Mouse (Mus musculus): Measurements from ENCODE around the gene Saxo1. TPM values are rescaled to one million over a fixed set of nuclear protein-coding genes. Genes with fewer than 3 reads are reported as not detected.

Saxo1 gene
- polyA plus RNA-seq, 1 experiment from 2014 or later = not detected

GRCm38 (mm10) chr4:86519953-86520352, 38.2 kb downstream of the Saxo1 start:
- 84% methylated on average over 6 of the region's 6 CpGs for WGBS
- Histone ChIP-seq H3K36me3 (no peaks in the 10 kb centered on the region), H3K27me3 (ENCODE audit: low read depth, poor library complexity, severe bottlenecking) (no peaks in the 10 kb centered on the region), H3K9me3 (replicated peaks) (no peaks in the 10 kb centered on the region), H3K4me3 (no peak overlapping the region), H3K4me1 (no peaks in the 10 kb centered on the region), H3K27ac (replicated peaks) (no peak overlapping the region)
- DNase-seq (ENCODE audit: low spot score) = no peak

- no peak overlapping the region for H3K4me3 ChIP-seq
- H3K27me3 ChIP-seq (ENCODE audit: low read depth, poor library complexity, severe bottlenecking) = no peaks in the 10 kb centered on the region
- DNase-seq (ENCODE audit: low spot score) = no peak
- no peaks in the 10 kb centered on the region for H3K4me1 ChIP-seq
- no peaks in the 10 kb centered on the region for H3K9me3 ChIP-seq (replicated peaks)
- H3K27ac ChIP-seq (replicated peaks) = no peak overlapping the region
- 87% methylated on average over 6 of the region's 6 CpGs for WGBS
- H3K36me3 ChIP-seq = no peaks in the 10 kb centered on the region
Observed at GRCm38 (mm10) chr4:86504656-86505055, 53.5 kb downstream of the Saxo1 start.

DNA sequence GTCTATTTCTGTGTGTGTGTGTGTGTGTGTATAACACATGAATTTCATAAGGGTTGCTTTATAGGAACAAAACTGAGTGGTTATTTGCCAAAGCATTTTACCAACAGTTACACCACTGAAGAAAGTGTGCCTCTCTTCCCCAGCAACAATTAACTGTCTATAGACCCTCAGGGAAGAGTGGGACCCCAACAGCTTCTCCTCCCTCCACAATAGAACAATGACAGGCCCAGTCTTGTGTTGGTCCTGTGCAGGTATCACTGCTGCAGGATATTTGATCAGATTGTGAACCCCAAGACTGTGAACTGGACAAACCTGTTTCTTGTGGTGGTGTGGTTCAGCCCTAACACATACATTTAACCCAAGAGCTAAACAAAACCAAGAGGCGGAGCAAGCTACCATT, 58.6 kb downstream of the Saxo1 start:
- no peaks in the 10 kb centered on the region for H3K27me3 ChIP-seq (ENCODE audit: low read depth, poor library complexity, severe bottlenecking)
- 97% methylated on average over 1 of the region's 1 CpGs for WGBS
- no peak overlapping the region for H3K27ac ChIP-seq (replicated peaks)
- H3K36me3 ChIP-seq = no peaks in the 10 kb centered on the region
- DNase-seq (ENCODE audit: low spot score) = no peak
- no peaks in the 10 kb centered on the region for H3K4me1 ChIP-seq
- no peak overlapping the region for H3K4me3 ChIP-seq
- H3K9me3 ChIP-seq (replicated peaks) = no peaks in the 10 kb centered on the region

DNA sequence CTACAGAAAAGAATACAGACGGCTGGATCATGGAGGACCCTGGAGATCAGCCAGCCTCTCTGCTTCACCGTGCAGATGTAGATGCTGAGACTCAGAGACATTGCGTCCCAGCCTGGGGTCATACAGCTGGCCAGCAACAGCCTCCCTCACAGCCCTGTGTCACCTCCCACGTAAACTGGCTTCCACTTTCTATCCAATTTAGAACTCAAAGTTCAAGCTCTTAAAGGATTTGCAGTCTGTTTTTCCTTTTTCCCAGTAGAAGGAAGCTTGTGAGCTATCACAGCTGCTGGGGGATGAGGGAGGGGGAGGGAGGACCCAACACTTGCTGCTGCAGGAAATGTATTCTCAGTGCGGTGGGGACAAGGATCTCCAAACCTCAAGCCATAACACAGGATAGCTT, 59.4 kb downstream of the Saxo1 start:
- no peaks in the 10 kb centered on the region for H3K27me3 ChIP-seq (ENCODE audit: low read depth, poor library complexity, severe bottlenecking)

GRCm38 (mm10) chr4:86489128-86489527, 69.0 kb downstream of the Saxo1 start:
- no peak overlapping the region for H3K27ac ChIP-seq (replicated peaks)
- WGBS = 84% methylated on average over 5 of the region's 5 CpGs
- no peak for DNase-seq (ENCODE audit: low spot score)
- no peaks in the 10 kb centered on the region for H3K36me3 ChIP-seq
- no peaks in the 10 kb centered on the region for H3K4me1 ChIP-seq
- no peaks in the 10 kb centered on the region for H3K27me3 ChIP-seq (ENCODE audit: low read depth, poor library complexity, severe bottlenecking)
- H3K9me3 ChIP-seq (replicated peaks) = no peaks in the 10 kb centered on the region
- no peak overlapping the region for H3K4me3 ChIP-seq

More for the DNA sequence above, 59.4 kb downstream of the Saxo1 start:
- no peaks in the 10 kb centered on the region for H3K9me3 ChIP-seq (replicated peaks)
- DNase-seq (ENCODE audit: low spot score) = no peak
- H3K36me3 ChIP-seq = no peaks in the 10 kb centered on the region
- WGBS = 79% methylated on average over 5 of the region's 5 CpGs
- H3K27ac ChIP-seq (replicated peaks) = no peak overlapping the region
- no peak overlapping the region for H3K4me3 ChIP-seq
- no peaks in the 10 kb centered on the region for H3K4me1 ChIP-seq

- no peaks in the 10 kb centered on the region for H3K9me3 ChIP-seq (replicated peaks)
- no peak overlapping the region for H3K4me3 ChIP-seq
- no peaks in the 10 kb centered on the region for H3K27me3 ChIP-seq (ENCODE audit: low read depth, poor library complexity, severe bottlenecking)
- no peaks in the 10 kb centered on the region for H3K4me1 ChIP-seq
- DNase-seq (ENCODE audit: low spot score) = no peak
- WGBS = 91% methylated on average over 2 of the region's 2 CpGs
- H3K27ac ChIP-seq (replicated peaks) = no peak overlapping the region
- H3K36me3 ChIP-seq = no peaks in the 10 kb centered on the region
Observed at GRCm38 (mm10) chr4:86486901-86487300, 71.2 kb downstream of the Saxo1 start.

DNA sequence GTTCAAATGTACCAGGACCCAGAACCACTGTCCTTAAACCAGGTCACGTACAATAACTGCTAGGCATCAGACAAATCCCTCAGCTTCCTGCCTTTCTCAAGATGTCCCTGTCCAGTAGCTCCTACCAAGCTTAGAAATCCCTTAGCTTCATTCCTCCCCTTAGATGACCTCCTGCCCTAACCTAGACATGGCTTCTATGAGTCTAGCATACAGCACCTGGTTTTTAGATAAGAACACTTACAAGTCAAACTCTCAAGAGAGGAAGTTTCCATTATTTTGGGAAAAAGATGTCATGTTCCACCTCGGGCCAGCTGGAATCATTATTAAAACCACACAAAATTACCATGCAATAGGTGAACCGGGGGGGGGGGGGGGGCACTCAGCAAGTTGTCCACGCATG, 71.6 kb downstream of the Saxo1 start:
- Histone ChIP-seq H3K4me3 (no peak overlapping the region), H3K36me3 (no peaks in the 10 kb centered on the region), H3K27me3 (ENCODE audit: low read depth, poor library complexity, severe bottlenecking) (no peaks in the 10 kb centered on the region), H3K9me3 (replicated peaks) (no peaks in the 10 kb centered on the region), H3K4me1 (no peaks in the 10 kb centered on the region), H3K27ac (replicated peaks) (no peak overlapping the region)
- DNase-seq (ENCODE audit: low spot score) = no peak
- WGBS = 93% methylated on average over 4 of the region's 4 CpGs

- DNase-seq (ENCODE audit: low spot score) = no peak
Observed at GRCm38 (mm10) chr4:86485052-86485451, 73.1 kb downstream of the Saxo1 start.

DNA sequence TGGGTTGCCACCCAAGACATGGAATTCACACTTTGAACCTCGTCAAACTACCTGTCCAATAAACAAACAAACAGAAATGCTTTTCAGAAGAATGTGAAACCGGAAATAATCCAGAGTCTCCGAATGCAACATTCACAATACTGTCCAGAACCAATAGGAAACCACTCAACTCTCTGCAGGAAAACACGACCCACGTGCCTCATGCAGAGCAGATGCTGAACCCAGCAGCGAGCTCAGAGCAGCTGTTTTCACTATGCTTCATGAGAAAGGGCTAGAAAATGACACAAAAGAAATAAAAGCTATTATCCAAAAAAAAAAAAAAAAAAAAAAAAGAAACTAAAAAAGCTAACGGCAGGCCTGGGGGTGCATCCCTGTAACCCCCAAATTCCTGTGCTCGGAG, 74.4 kb downstream of the Saxo1 start:
- Histone ChIP-seq H3K27me3 (ENCODE audit: low read depth, poor library complexity, severe bottlenecking) (no peaks in the 10 kb centered on the region), H3K27ac (replicated peaks) (no peak overlapping the region), H3K36me3 (no peaks in the 10 kb centered on the region), H3K4me1 (no peaks in the 10 kb centered on the region), H3K4me3 (no peak overlapping the region), H3K9me3 (replicated peaks) (no peaks in the 10 kb centered on the region)
- no peak for DNase-seq (ENCODE audit: low spot score)
- WGBS = 71% methylated on average over 8 of the region's 8 CpGs

More at GRCm38 (mm10) chr4:86485052-86485451, 73.1 kb downstream of the Saxo1 start:
- Histone ChIP-seq H3K27me3 (ENCODE audit: low read depth, poor library complexity, severe bottlenecking) (no peaks in the 10 kb centered on the region), H3K27ac (replicated peaks) (no peak overlapping the region), H3K4me3 (no peak overlapping the region), H3K36me3 (no peaks in the 10 kb centered on the region), H3K4me1 (no peaks in the 10 kb centered on the region), H3K9me3 (replicated peaks) (no peaks in the 10 kb centered on the region)
- WGBS = 87% methylated on average over 6 of the region's 6 CpGs

- no peak overlapping the region for H3K4me3 ChIP-seq
- no peaks in the 10 kb centered on the region for H3K27me3 ChIP-seq (ENCODE audit: low read depth, poor library complexity, severe bottlenecking)
- no peak overlapping the region for H3K27ac ChIP-seq (replicated peaks)
- WGBS = 92% methylated on average over 6 of the region's 6 CpGs
- H3K36me3 ChIP-seq = no peaks in the 10 kb centered on the region
- H3K9me3 ChIP-seq (replicated peaks) = no peaks in the 10 kb centered on the region
- H3K4me1 ChIP-seq = no peaks in the 10 kb centered on the region
- DNase-seq (ENCODE audit: low spot score) = no peak
Observed at GRCm38 (mm10) chr4:86483013-86483615, 75.0 kb downstream of the Saxo1 start.

DNA sequence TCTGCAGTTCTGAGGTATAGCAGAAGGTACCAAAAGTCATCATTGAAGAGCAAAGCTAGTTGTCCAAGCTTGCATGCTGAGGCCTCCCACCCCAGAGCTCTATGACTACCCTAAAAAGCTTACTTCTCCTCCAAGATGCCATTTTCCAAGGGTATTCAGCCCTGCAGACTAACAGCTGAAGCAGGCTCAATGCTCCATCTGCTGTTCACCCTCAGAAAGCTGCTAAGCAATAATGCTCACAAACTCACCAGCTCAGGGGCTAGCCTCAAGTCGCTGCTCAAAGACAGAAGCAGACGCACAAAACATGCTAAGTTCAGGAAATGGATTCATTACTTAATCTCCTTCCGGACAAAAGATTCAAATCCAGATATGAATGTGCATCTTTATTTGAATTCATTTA, 77.2 kb downstream of the Saxo1 start:
- no peaks in the 10 kb centered on the region for H3K27me3 ChIP-seq (ENCODE audit: low read depth, poor library complexity, severe bottlenecking)
- WGBS = 90% methylated on average over 3 of the region's 3 CpGs
- H3K27ac ChIP-seq (replicated peaks) = no peak overlapping the region
- H3K36me3 ChIP-seq = no peaks in the 10 kb centered on the region
- H3K4me1 ChIP-seq = no peaks in the 10 kb centered on the region
- H3K9me3 ChIP-seq (replicated peaks) = no peaks in the 10 kb centered on the region
- no peak for DNase-seq (ENCODE audit: low spot score)
- no peak overlapping the region for H3K4me3 ChIP-seq

- Histone ChIP-seq H3K27ac (replicated peaks) (no peak overlapping the region), H3K4me1 (no peaks in the 10 kb centered on the region), H3K9me3 (replicated peaks) (no peaks in the 10 kb centered on the region), H3K4me3 (no peak overlapping the region), H3K27me3 (ENCODE audit: low read depth, poor library complexity, severe bottlenecking) (no peaks in the 10 kb centered on the region), H3K36me3 (no peaks in the 10 kb centered on the region)
- WGBS = 91% methylated on average over 5 of the region's 5 CpGs
- DNase-seq (ENCODE audit: low spot score) = no peak
Observed at GRCm38 (mm10) chr4:86464808-86465207, 93.3 kb downstream of the Saxo1 start.

- no peaks in the 10 kb centered on the region for H3K9me3 ChIP-seq (replicated peaks)
- no peak overlapping the region for H3K27ac ChIP-seq (replicated peaks)
- H3K36me3 ChIP-seq = no peaks in the 10 kb centered on the region
- H3K4me1 ChIP-seq = no peaks in the 10 kb centered on the region
- H3K4me3 ChIP-seq = no peak overlapping the region
- no peak for DNase-seq (ENCODE audit: low spot score)
- H3K27me3 ChIP-seq (ENCODE audit: low read depth, poor library complexity, severe bottlenecking) = no peaks in the 10 kb centered on the region
- 85% methylated on average over 3 of the region's 3 CpGs for whole genome bisulfite sequencing
Observed at GRCm38 (mm10) chr4:86450468-86450867, 107.7 kb downstream of the Saxo1 start.

DNA sequence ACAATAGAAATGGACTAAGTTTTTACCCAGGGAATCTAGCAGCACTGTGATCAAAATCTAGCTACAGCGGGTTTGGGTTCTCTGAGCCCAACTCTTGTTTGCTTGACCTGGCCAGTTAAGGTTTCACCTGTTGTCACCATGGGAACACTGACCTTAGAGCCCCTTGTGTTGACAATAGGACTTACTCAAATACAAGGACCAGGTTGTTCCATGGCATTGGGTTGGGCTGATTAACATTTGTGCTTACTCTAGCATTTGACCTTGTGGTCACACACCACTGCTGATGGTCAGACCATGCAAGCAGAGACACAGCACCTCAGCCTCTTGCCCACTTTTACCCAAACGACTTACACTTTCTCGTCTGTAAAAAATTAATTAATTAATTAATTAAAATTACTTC, 121.8 kb downstream of the Saxo1 start:
- no peak overlapping the region for H3K27ac ChIP-seq (replicated peaks)
- no peaks in the 10 kb centered on the region for H3K27me3 ChIP-seq (ENCODE audit: low read depth, poor library complexity, severe bottlenecking)
- no peak for DNase-seq (ENCODE audit: low spot score)
- no peaks in the 10 kb centered on the region for H3K9me3 ChIP-seq (replicated peaks)
- H3K36me3 ChIP-seq = no peaks in the 10 kb centered on the region
- no peaks in the 10 kb centered on the region for H3K4me1 ChIP-seq
- no peak overlapping the region for H3K4me3 ChIP-seq
- 86% methylated on average over 3 of the region's 3 CpGs for WGBS

All from midbrain, embryonic 10.5 days (tissue).